Mouse (Mus musculus): Measurements from ENCODE around the gene Gdf10. TPM values are rescaled to one million over a fixed set of nuclear protein-coding genes. Genes with fewer than 3 reads are reported as not detected.

Gene Gdf10
- polyA plus RNA-seq, 1 experiment, result 8.9 TPM

DNA sequence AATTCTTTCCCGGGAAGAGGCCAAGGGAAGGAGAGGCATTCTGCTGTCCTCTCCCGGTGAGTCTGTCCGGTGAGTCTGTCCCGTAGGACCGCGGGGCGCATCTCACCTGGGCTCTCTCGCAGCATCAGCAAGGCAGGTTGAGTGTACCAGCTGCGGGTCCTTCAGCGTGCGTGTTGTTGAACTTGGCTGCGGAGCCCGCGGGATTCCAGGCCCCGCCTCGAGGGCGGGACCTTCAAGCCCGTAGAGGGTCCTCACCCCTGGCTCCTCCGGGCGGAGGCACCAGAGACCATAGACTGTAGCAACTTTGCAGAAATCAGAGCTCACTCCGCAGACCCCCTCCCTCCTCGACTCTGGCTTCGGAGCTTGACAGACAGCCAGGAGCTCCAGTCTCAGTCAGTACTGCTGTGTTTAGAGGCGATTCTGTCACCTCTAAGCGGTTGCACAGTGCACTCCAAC, 55.2 kb downstream of the Gdf10 start, which contains the start of gene Zfp488:
TSS of gene Zfp488 (minus strand) at position 161 of the 456 bp plus-strand sequence.
- H3K27me3 ChIP-seq (replicated peaks; ENCODE audit: control insufficient read depth, insufficient read depth, low read length), result no peaks in the 10 kb centered on the region
- no peak within 1 kb of the TSS for H3K4me3 ChIP-seq (ENCODE audit: insufficient read depth, low read depth, low read length)
- no peak within 1 kb of the TSS for H3K27ac ChIP-seq (ENCODE audit: insufficient read depth, low read depth, low read length)
- no peak for DNase-seq
- no peaks in the 10 kb centered on the region for H3K4me1 ChIP-seq (ENCODE audit: control insufficient read depth, insufficient read depth, low read length)
- H3K36me3 ChIP-seq (ENCODE audit: control insufficient read depth, insufficient read depth, low read length), result no peaks in the 10 kb centered on the region
- 2% methylated on average over 25 of the region's 25 CpGs for WGBS
- no peak for TF ChIP-seq POLR2A (IDR thresholded peaks at IDR 0.05; ENCODE audit: low read depth, low read length)
- no peak for TF ChIP-seq CTCF (conservative IDR thresholded peaks at IDR 0.05; ENCODE audit: insufficient read depth, insufficient read length, low read depth, low read length)

Other genes with a start within 250 kb of the Gdf10 start
- gene Gdf2, start 17.5 kb downstream of the Gdf10 start, polyA plus RNA-seq (2012; rRNA removed), result not detected in 2 replicates
- not detected in 2 replicates for gene Rbp3, start 30.4 kb downstream of the Gdf10 start, polyA plus RNA-seq (2012; rRNA removed)
- gene Zfp488, start 55.2 kb downstream of the Gdf10 start, polyA plus RNA-seq (2012; rRNA removed), result not detected in 2 replicates
- not detected in 2 replicates for gene Gm30083, start 91.6 kb downstream of the Gdf10 start, polyA plus RNA-seq (2012; rRNA removed)
- 0.07 TPM in 1 of 2 replicates, not detected in the other for gene Gm5460, start 93.2 kb downstream of the Gdf10 start, polyA plus RNA-seq (2012; rRNA removed)
- gene Antxrl, start 129.1 kb downstream of the Gdf10 start, polyA plus RNA-seq (2012; rRNA removed), result 0.10 TPM in 1 of 2 replicates, not detected in the other
- 1.7 and 2.3 TPM in 2 replicates for gene Anxa8, start 162.4 kb downstream of the Gdf10 start, polyA plus RNA-seq (2012; rRNA removed)
- not detected in 2 replicates for gene A630023A22Rik, start 179.2 kb downstream of the Gdf10 start, polyA plus RNA-seq (2012; rRNA removed)
- gene Npy4r, start 228.9 kb downstream of the Gdf10 start, polyA plus RNA-seq (2012; rRNA removed), result 0.03 and 0.06 TPM in 2 replicates